Mouse (Mus musculus): ENCODE measurements around the gene Tmem30b. TPM values are rescaled to one million over a fixed set of nuclear protein-coding genes. Genes with fewer than 3 reads are reported as not detected.
A peak's percentile ranks its signal among the peaks of the same experiment; 100 is the strongest.

Gene Tmem30b
- polyA plus RNA-seq (2012; rRNA removed) = 0.13 and 0.27 TPM in 2 replicates

- no peak within 1 kb of the TSS for H3K27ac ChIP-seq (ENCODE audit: insufficient read depth, low read length)
- TF ChIP-seq POLR2A (IDR thresholded peaks at IDR 0.05; ENCODE audit: extremely low read depth, insufficient read depth, low read length) (no peak), CTCF (IDR thresholded peaks at IDR 0.05; ENCODE audit: extremely low read depth, insufficient read depth, low read length) (no peak)
- no peak within 1 kb of the TSS for H3K4me3 ChIP-seq (ENCODE audit: insufficient read depth, low read length)
- H3K4me1 ChIP-seq (ENCODE audit: control insufficient read depth, insufficient read depth, low read length) = no peaks in the 10 kb centered on the region
Observed at GRCm38 (mm10) chr12:73546086-73546711, at the start of gene Tmem30b. TSS of gene Tmem30b (minus strand) at chr12:73546392.

DNA sequence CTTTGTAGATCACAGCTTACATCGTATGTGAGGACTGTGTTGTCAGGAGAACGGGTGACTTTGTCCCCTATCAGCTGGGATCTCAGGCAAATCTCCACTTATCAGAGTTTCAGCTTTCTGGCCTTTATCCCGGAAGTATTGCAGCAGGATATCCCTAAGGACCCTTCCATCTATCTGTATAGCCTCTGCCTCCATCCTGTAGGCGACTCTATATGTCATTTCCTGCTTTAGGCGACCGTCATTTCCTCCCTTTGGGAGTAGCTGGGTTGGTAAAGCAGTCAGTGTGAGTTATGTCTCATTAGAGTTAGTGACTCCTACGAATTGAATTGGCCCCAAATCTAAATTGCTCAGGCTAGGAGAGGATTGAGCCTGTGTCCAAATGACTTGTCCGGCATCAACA, 49.0 kb upstream of the Tmem30b start:
- TF ChIP-seq POLR2A (IDR thresholded peaks at IDR 0.05; ENCODE audit: extremely low read depth, insufficient read depth, low read length) = no peak
- TF ChIP-seq CTCF (IDR thresholded peaks at IDR 0.05; ENCODE audit: extremely low read depth, insufficient read depth, low read length) = no peak
- peaks cover 2% of the 10 kb centered on the region for H3K4me1 ChIP-seq (ENCODE audit: control insufficient read depth, insufficient read depth, low read length)
- no peak overlapping the region for H3K4me3 ChIP-seq (ENCODE audit: insufficient read depth, low read length)
- no peak overlapping the region for H3K27ac ChIP-seq (ENCODE audit: insufficient read depth, low read length)

DNA sequence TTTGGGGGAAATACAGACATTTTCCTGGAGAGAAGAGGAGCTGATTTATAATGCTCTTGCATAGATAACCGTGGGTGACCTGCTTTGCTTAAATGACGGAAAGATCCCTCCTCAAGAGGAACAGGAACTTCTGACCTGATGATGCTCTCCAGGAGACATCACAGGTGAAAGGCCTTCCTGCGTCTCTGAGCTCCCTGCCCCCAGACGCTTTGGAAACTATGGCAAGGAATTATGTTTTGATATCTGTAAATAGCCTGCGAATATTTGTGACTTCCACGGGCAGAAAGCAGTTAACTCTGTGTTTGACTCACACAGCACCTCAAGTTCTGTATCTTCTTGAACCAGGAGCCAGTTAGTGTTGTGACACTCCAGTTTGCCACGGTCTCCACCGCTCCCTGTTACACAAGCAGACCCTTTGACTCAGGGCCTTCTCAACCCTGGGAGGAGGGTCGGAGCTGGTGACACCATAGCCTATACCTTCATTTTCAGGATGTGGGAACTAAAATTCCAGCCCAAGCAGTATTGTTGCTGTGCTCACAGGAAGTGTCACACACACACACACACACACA, 48.1 kb upstream of the Tmem30b start:
- H3K27ac ChIP-seq (ENCODE audit: insufficient read depth, low read length) = no peak overlapping the region
- peaks cover 2% of the 10 kb centered on the region for H3K4me1 ChIP-seq (ENCODE audit: control insufficient read depth, insufficient read depth, low read length)
- H3K4me3 ChIP-seq (ENCODE audit: insufficient read depth, low read length) = no peak overlapping the region
- TF ChIP-seq POLR2A (IDR thresholded peaks at IDR 0.05; ENCODE audit: extremely low read depth, insufficient read depth, low read length) = no peak
- no peak for TF ChIP-seq CTCF (IDR thresholded peaks at IDR 0.05; ENCODE audit: extremely low read depth, insufficient read depth, low read length)

GRCm38 (mm10) chr12:73593021-73593798, 47.0 kb upstream of the Tmem30b start:
- H3K4me3 ChIP-seq (ENCODE audit: insufficient read depth, low read length) = no peak overlapping the region
- peaks cover 2% of the 10 kb centered on the region for H3K4me1 ChIP-seq (ENCODE audit: control insufficient read depth, insufficient read depth, low read length)
- no peak overlapping the region for H3K27ac ChIP-seq (ENCODE audit: insufficient read depth, low read length)
- no peak for TF ChIP-seq POLR2A (IDR thresholded peaks at IDR 0.05; ENCODE audit: extremely low read depth, insufficient read depth, low read length)
- TF ChIP-seq CTCF (IDR thresholded peaks at IDR 0.05; ENCODE audit: extremely low read depth, insufficient read depth, low read length) = no peak

- Histone ChIP-seq H3K27ac (ENCODE audit: insufficient read depth, low read length) (no peak overlapping the region), H3K4me1 (ENCODE audit: control insufficient read depth, insufficient read depth, low read length) (peaks cover 2% of the 10 kb centered on the region), H3K4me3 (ENCODE audit: insufficient read depth, low read length) (no peak overlapping the region)
- TF ChIP-seq POLR2A (IDR thresholded peaks at IDR 0.05; ENCODE audit: extremely low read depth, insufficient read depth, low read length) = no peak
- no peak for TF ChIP-seq CTCF (IDR thresholded peaks at IDR 0.05; ENCODE audit: extremely low read depth, insufficient read depth, low read length)
Observed at GRCm38 (mm10) chr12:73591625-73592024, 45.4 kb upstream of the Tmem30b start.

GRCm38 (mm10) chr12:73590627-73591276, 44.6 kb upstream of the Tmem30b start:
- Histone ChIP-seq H3K4me3 (ENCODE audit: insufficient read depth, low read length) (no peak overlapping the region), H3K4me1 (ENCODE audit: control insufficient read depth, insufficient read depth, low read length) (peaks cover 2% of the 10 kb centered on the region), H3K27ac (ENCODE audit: insufficient read depth, low read length) (no peak overlapping the region)
- TF ChIP-seq CTCF (IDR thresholded peaks at IDR 0.05; ENCODE audit: extremely low read depth, insufficient read depth, low read length) (no peak), POLR2A (IDR thresholded peaks at IDR 0.05; ENCODE audit: extremely low read depth, insufficient read depth, low read length) (no peak)

- Histone ChIP-seq H3K4me3 (ENCODE audit: insufficient read depth, low read length) (no peak overlapping the region), H3K27ac (ENCODE audit: insufficient read depth, low read length) (no peak overlapping the region), H3K4me1 (ENCODE audit: control insufficient read depth, insufficient read depth, low read length) (no peaks in the 10 kb centered on the region)
- TF ChIP-seq CTCF (IDR thresholded peaks at IDR 0.05; ENCODE audit: extremely low read depth, insufficient read depth, low read length) = no peak
- TF ChIP-seq POLR2A (IDR thresholded peaks at IDR 0.05; ENCODE audit: extremely low read depth, insufficient read depth, low read length) = no peak
Observed at GRCm38 (mm10) chr12:73587262-73587661, 41.1 kb upstream of the Tmem30b start.

DNA sequence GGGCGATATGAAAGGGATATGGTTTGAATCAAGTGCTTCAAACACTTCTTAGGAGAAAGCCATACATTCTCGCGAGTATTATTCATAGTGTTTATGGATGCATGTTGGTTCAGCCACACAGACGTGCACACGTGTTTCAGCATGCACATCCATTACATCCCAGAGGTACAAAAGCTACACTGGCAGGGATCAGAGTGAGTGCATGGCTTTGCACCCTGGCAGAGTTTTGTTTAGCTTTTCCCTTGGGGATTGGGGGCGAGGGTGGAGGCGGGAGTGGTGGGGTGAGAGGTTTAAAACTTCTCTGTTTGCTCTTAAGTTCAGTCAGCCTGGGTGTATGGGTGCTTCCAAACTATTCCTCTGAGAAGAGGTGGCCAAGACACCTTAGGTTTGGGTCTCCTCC, 39.7 kb upstream of the Tmem30b start:
- no peak for TF ChIP-seq POLR2A (IDR thresholded peaks at IDR 0.05; ENCODE audit: extremely low read depth, insufficient read depth, low read length)
- TF ChIP-seq CTCF (IDR thresholded peaks at IDR 0.05; ENCODE audit: extremely low read depth, insufficient read depth, low read length) = no peak
- Histone ChIP-seq H3K4me3 (ENCODE audit: insufficient read depth, low read length) (peak overlapping the region; percentile 55), H3K4me1 (ENCODE audit: control insufficient read depth, insufficient read depth, low read length) (no peaks in the 10 kb centered on the region), H3K27ac (ENCODE audit: insufficient read depth, low read length) (no peak overlapping the region)

DNA sequence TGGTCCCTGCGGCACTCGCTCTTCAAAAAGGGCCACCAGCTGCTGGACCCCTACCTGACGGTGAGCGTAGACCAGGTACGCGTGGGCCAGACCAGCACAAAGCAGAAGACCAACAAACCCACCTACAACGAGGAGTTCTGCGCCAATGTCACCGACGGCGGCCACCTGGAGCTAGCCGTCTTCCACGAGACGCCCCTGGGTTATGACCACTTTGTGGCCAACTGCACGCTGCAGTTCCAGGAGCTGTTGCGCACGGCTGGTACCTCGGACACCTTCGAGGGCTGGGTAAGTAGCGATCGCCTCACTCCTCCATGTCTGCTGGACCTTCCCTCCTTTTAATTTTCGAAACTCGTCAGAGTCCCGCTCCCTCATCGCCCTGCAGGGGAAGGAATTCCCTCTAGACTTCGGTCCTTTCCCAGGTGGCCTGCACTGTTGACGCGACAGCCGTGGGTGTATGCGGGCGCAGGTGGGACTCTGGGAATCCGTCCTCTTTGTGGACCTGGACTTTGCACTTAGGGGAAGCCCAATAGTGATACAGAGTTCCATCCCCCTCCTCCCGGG, 39.1 kb upstream of the Tmem30b start:
- Histone ChIP-seq H3K4me1 (ENCODE audit: control insufficient read depth, insufficient read depth, low read length) (no peaks in the 10 kb centered on the region), H3K27ac (ENCODE audit: insufficient read depth, low read length) (0 out of 2 replicates have a peak overlapping the region, but pooled peaks have one; percentile 3), H3K4me3 (ENCODE audit: insufficient read depth, low read length) (peak overlapping the region; percentile 55)
- no peak for TF ChIP-seq CTCF (IDR thresholded peaks at IDR 0.05; ENCODE audit: extremely low read depth, insufficient read depth, low read length)

Data from cortical plate, adult 2 months (tissue).